Mouse (Mus musculus): ENCODE data around the gene Ranbp17. TPM values are rescaled to one million over a fixed set of nuclear protein-coding genes. Genes with fewer than 3 reads are reported as not detected.

Gene Ranbp17
- total RNA-seq, 2 experiments from 2014 or later, result 4.2 to 6.7 TPM

GRCm38 (mm10) chr11:33196447-33197132 lies 317.0 kb downstream of the Ranbp17 start:
- no peak for DNase-seq

- no peak for DNase-seq
Measured at GRCm38 (mm10) chr11:33195531-33196446, 317.8 kb downstream of the Ranbp17 start.

GRCm38 (mm10) chr11:33195061-33195460 lies 318.5 kb downstream of the Ranbp17 start:
- no peak for DNase-seq

GRCm38 (mm10) chr11:33193695-33194094 lies 319.9 kb downstream of the Ranbp17 start:
- no peak for DNase-seq

GRCm38 (mm10) chr11:33181804-33182203 lies 331.7 kb downstream of the Ranbp17 start:
- no peak for DNase-seq

- DNase-seq, result no peak
Measured at GRCm38 (mm10) chr11:33180701-33181116, 332.8 kb downstream of the Ranbp17 start.

- DNase-seq, result no peak
Measured at GRCm38 (mm10) chr11:33179802-33180201, 333.7 kb downstream of the Ranbp17 start.

GRCm38 (mm10) chr11:33176525-33177245 lies 336.9 kb downstream of the Ranbp17 start:
- peak; percentile 71 for DNase-seq

- no peak for DNase-seq
Measured at GRCm38 (mm10) chr11:33175768-33176167, 337.8 kb downstream of the Ranbp17 start.

- DNase-seq, result peak; percentile 74
Measured at GRCm38 (mm10) chr11:33170489-33170888, 343.1 kb downstream of the Ranbp17 start.

- DNase-seq, result peak; percentile 99
Measured at GRCm38 (mm10) chr11:33162998-33163506, 350.5 kb downstream of the Ranbp17 start, which contains the start of gene Npm1. Gene Npm1 (minus strand): TSS chr11:33163206.

GRCm38 (mm10) chr11:33162211-33162997 lies 351.1 kb downstream of the Ranbp17 start:
- peak; percentile 76 for DNase-seq

Other genes with a start within 250 kb of the Ranbp17 start
- not detected for gene Gm12117, start 237.0 kb downstream of the Ranbp17 start, total RNA-seq (2021)
- not detected for gene Gabrp, start 65.2 kb upstream of the Ranbp17 start, total RNA-seq (2021)
- gene D130052B06Rik, start 85.6 kb upstream of the Ranbp17 start, total RNA-seq (2021), result not detected

Measured in adrenal gland, postnatal 10 days (tissue).